Mouse (Mus musculus): ENCODE results near the gene Tbkbp1. TPM values are rescaled to one million over a fixed set of nuclear protein-coding genes. Genes with fewer than 3 reads are reported as not detected.

The Tbkbp1 gene
- polyA plus RNA-seq, 1 experiment, result 10.4 TPM

GRCm38 (mm10) chr11:97128956-97129355, 22.3 kb downstream of the Tbkbp1 start:
- Histone ChIP-seq H3K4me1 (ENCODE audit: control insufficient read depth, insufficient read depth, low read length) (no peaks in the 10 kb centered on the region), H3K4me3 (ENCODE audit: insufficient read depth, low read depth, low read length) (no peak overlapping the region), H3K36me3 (ENCODE audit: control insufficient read depth, insufficient read depth, low read length) (no peaks in the 10 kb centered on the region), H3K27ac (ENCODE audit: insufficient read depth, low read depth, low read length) (no peak overlapping the region), H3K27me3 (replicated peaks; ENCODE audit: control insufficient read depth, insufficient read depth, low read length) (no peaks in the 10 kb centered on the region)
- no peak for DNase-seq
- WGBS, result 84% methylated on average over 3 of the region's 3 CpGs
- TF ChIP-seq CTCF (conservative IDR thresholded peaks at IDR 0.05; ENCODE audit: insufficient read depth, insufficient read length, low read depth, low read length), result no peak
- no peak for TF ChIP-seq POLR2A (IDR thresholded peaks at IDR 0.05; ENCODE audit: low read depth, low read length)

- H3K4me3 ChIP-seq (ENCODE audit: insufficient read depth, low read depth, low read length), result peak overlapping the region; percentile 55
- no peak for DNase-seq
- 34% methylated on average over 19 of the region's 19 CpGs for WGBS
- no peaks in the 10 kb centered on the region for H3K36me3 ChIP-seq (ENCODE audit: control insufficient read depth, insufficient read depth, low read length)
- no peak overlapping the region for H3K27ac ChIP-seq (ENCODE audit: insufficient read depth, low read depth, low read length)
- H3K27me3 ChIP-seq (replicated peaks; ENCODE audit: control insufficient read depth, insufficient read depth, low read length), result no peaks in the 10 kb centered on the region
- no peak for TF ChIP-seq POLR2A (IDR thresholded peaks at IDR 0.05; ENCODE audit: low read depth, low read length)
- no peak for TF ChIP-seq CTCF (conservative IDR thresholded peaks at IDR 0.05; ENCODE audit: insufficient read depth, insufficient read length, low read depth, low read length)
- no peaks in the 10 kb centered on the region for H3K4me1 ChIP-seq (ENCODE audit: control insufficient read depth, insufficient read depth, low read length)
These were observed 23.6 kb downstream of the Tbkbp1 start for GRCm38 (mm10) chr11:97127470-97128223.

GRCm38 (mm10) chr11:97126645-97127468, 24.4 kb downstream of the Tbkbp1 start:
- no peak for TF ChIP-seq CTCF (conservative IDR thresholded peaks at IDR 0.05; ENCODE audit: insufficient read depth, insufficient read length, low read depth, low read length)
- no peak for TF ChIP-seq POLR2A (IDR thresholded peaks at IDR 0.05; ENCODE audit: low read depth, low read length)
- DNase-seq, result peak; percentile 54
- peak overlapping the region; percentile 55 for H3K4me3 ChIP-seq (ENCODE audit: insufficient read depth, low read depth, low read length)
- no peaks in the 10 kb centered on the region for H3K4me1 ChIP-seq (ENCODE audit: control insufficient read depth, insufficient read depth, low read length)
- 5% methylated on average over 32 of the region's 32 CpGs for WGBS
- H3K27me3 ChIP-seq (replicated peaks; ENCODE audit: control insufficient read depth, insufficient read depth, low read length), result no peaks in the 10 kb centered on the region
- no peak overlapping the region for H3K27ac ChIP-seq (ENCODE audit: insufficient read depth, low read depth, low read length)
- H3K36me3 ChIP-seq (ENCODE audit: control insufficient read depth, insufficient read depth, low read length), result no peaks in the 10 kb centered on the region

- no peak for DNase-seq
- H3K4me3 ChIP-seq (ENCODE audit: insufficient read depth, low read depth, low read length), result no peak overlapping the region
- H3K36me3 ChIP-seq (ENCODE audit: control insufficient read depth, insufficient read depth, low read length), result no peaks in the 10 kb centered on the region
- WGBS, result 80% methylated on average over 10 of the region's 10 CpGs
- no peaks in the 10 kb centered on the region for H3K4me1 ChIP-seq (ENCODE audit: control insufficient read depth, insufficient read depth, low read length)
- no peaks in the 10 kb centered on the region for H3K27me3 ChIP-seq (replicated peaks; ENCODE audit: control insufficient read depth, insufficient read depth, low read length)
- no peak overlapping the region for H3K27ac ChIP-seq (ENCODE audit: insufficient read depth, low read depth, low read length)
- TF ChIP-seq POLR2A (IDR thresholded peaks at IDR 0.05; ENCODE audit: low read depth, low read length) (no peak), CTCF (conservative IDR thresholded peaks at IDR 0.05; ENCODE audit: insufficient read depth, insufficient read length, low read depth, low read length) (no peak)
These were observed 26.8 kb downstream of the Tbkbp1 start for GRCm38 (mm10) chr11:97124266-97125036.

- 30% methylated on average over 11 of the region's 11 CpGs for WGBS
- TF ChIP-seq POLR2A (IDR thresholded peaks at IDR 0.05; ENCODE audit: low read depth, low read length) (no peak), CTCF (conservative IDR thresholded peaks at IDR 0.05; ENCODE audit: insufficient read depth, insufficient read length, low read depth, low read length) (peak; percentile 41; the same call in 1 of the 2 replicates)
- Histone ChIP-seq H3K27me3 (replicated peaks; ENCODE audit: control insufficient read depth, insufficient read depth, low read length) (no peaks in the 10 kb centered on the region), H3K4me3 (ENCODE audit: insufficient read depth, low read depth, low read length) (no peak overlapping the region), H3K4me1 (ENCODE audit: control insufficient read depth, insufficient read depth, low read length) (no peaks in the 10 kb centered on the region), H3K27ac (ENCODE audit: insufficient read depth, low read depth, low read length) (no peak overlapping the region), H3K36me3 (ENCODE audit: control insufficient read depth, insufficient read depth, low read length) (no peaks in the 10 kb centered on the region)
- DNase-seq, result no peak
These were observed 27.9 kb downstream of the Tbkbp1 start for GRCm38 (mm10) chr11:97123282-97123890.

- TF ChIP-seq CTCF (conservative IDR thresholded peaks at IDR 0.05; ENCODE audit: insufficient read depth, insufficient read length, low read depth, low read length), result no peak
- TF ChIP-seq POLR2A (IDR thresholded peaks at IDR 0.05; ENCODE audit: low read depth, low read length), result no peak
- no peak overlapping the region for H3K4me3 ChIP-seq (ENCODE audit: insufficient read depth, low read depth, low read length)
- no peaks in the 10 kb centered on the region for H3K36me3 ChIP-seq (ENCODE audit: control insufficient read depth, insufficient read depth, low read length)
- no peaks in the 10 kb centered on the region for H3K27me3 ChIP-seq (replicated peaks; ENCODE audit: control insufficient read depth, insufficient read depth, low read length)
- no peak for DNase-seq
- WGBS, result 81% methylated on average over 3 of the region's 3 CpGs
- H3K4me1 ChIP-seq (ENCODE audit: control insufficient read depth, insufficient read depth, low read length), result no peaks in the 10 kb centered on the region
- H3K27ac ChIP-seq (ENCODE audit: insufficient read depth, low read depth, low read length), result no peak overlapping the region
These were observed 30.7 kb downstream of the Tbkbp1 start for GRCm38 (mm10) chr11:97120641-97121040.
